Mouse (Mus musculus) kidney, postnatal 14 days (tissue): ENCODE results near the gene Cdipt.
A peak's percentile ranks its signal among the peaks of the same experiment; 100 is the strongest.

Source experiments
- DNase-seq: peaks from one replicate; pipeline ENCODE4 v3.0.0; 2022; ENCODE audit warnings: mixed read lengths

Gene Cdipt

DNA sequence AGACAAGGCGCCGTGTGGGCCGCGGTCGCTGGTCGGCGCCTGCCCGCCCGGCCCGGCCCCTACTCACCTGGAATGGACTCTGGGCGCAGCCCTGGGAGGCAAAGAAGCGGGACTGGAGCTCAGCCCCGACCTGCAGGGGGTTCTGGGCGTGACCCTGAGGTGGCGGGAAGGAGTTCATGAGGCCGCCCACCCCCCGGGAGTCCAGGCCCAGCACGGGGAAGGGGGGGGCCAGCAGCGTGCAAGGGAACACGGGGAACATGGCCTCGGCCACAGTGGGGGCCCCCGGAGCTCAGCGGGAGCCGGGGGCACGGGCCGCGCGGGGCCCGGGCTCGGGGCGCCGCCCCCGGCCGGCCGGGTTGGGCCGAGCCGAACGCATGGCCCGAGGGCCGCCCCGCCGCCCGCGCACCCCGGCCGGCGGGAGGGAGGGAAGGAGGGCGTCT is 50.5 kb downstream of the Cdipt start:
- DNase-seq = peak; percentile 87

DNA sequence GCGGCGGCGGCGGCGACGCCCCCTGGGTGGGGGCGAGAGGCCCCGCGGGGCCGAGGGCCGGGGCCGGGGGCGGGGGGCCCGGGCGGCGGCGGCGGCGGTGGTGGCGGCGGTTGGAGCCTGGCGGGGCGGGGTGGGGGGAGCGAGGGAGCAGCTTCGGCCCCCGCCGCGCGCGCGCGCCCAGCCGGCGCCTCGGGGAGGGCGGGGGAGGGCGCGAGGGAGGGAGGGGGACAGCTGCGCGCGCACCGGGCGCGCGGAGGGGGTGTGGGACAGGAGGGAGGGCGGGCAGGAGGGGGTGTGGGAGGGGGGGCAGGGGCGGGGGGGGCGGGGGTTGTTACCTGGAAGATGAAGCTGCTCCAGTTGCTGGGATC is 50.9 kb downstream of the Cdipt start:
- DNase-seq = no peak

DNA sequence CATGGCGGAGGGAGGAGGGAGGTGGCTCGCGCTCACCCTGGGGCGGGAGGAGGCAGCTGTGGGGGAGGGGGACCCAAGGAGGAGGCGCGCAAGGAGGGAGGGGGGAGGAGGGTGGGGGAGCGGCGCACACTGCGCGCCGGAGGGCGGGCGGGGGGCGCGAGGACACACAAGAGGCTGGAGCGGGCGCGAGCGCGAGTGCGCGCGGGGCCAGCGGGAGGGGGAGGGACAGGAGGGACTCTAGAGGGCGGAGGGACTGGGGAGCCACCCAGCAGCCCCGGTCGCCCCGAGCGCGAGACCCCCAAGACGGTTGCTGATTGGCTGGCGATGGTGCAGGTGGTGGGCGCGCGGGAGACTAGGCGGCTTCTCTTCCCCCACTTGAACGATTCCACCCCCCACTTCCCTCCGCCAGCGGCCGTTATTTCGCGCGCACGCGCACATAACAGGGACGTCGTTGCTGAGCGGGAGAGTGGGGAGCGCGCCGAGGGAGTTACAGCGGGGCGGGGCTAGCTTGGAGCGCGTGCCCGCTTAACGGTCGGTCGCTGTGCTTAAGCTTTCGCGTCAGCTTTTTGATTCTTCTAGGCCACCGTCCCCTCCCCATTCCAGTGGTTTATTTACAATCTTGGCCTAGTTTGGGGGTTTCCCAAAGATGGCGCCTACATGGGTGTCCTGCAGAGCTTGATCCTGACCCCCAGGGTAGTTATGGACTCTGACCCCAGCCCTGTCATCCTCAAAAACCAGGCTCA is 51.4 kb downstream of the Cdipt start, which contains the start of gene Maz:
Gene Maz (minus strand): TSS at position 54 of the 743 bp plus-strand sequence.
- peak; percentile 100 for DNase-seq

DNA sequence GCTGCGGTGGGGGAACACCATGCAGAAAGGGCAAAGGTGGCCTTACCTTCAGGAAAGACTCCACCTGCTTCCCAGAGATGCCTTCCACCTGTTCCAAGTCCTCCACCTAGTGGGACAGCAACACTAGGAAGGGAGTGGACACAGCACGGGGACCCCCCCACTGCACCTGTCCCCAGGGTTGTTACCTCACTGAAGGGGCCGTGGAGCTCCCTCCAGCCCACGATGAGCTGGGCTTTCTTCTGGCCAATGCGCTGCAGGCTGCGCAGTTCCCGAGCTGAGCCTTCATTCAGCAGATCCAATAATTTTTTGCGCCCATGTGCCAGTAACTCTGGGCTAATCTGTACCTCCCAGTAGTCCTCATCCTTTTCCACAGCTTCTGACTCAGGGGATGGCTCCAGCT is 52.2 kb downstream of the Cdipt start:
- DNase-seq = no peak
